Mouse (Mus musculus): ENCODE measurements around the gene Ttc7b. TPM values are rescaled to one million over a fixed set of nuclear protein-coding genes. Genes with fewer than 3 reads are reported as not detected.

Ttc7b gene
- polyA plus RNA-seq, 1 experiment from 2014 or later = 6.3 TPM

DNA sequence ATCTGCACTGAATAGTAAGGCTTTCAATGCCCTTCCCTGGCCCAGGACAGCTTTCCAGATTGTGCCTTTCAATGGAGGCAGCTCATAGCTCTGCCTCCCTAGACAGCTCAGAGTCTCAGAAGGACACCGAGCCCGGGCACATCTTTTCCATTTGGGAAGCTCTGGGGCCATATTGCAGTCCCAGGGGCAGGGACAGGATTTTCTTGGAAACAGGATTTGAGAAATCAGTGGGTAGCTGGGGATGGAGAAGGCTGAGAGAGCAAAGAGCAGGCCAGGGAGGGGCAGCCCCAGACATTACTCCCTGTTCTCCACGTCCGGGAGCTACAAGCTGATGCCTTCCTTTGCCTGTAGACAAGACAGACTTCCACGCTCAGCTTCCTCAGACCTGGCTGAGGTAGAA lies 9.0 kb upstream of the Ttc7b start:
- 86% methylated on average over 5 of the region's 5 CpGs for WGBS
- no peaks in the 10 kb centered on the region for H3K9me3 ChIP-seq (replicated peaks; ENCODE audit: control insufficient read depth, low read length)
- H3K4me2 ChIP-seq (ENCODE audit: low read length) = no peak overlapping the region
- no peak overlapping the region for H3K9ac ChIP-seq (ENCODE audit: low read length)
- H3K36me3 ChIP-seq (ENCODE audit: control insufficient read depth, insufficient read depth, low read length) = no peaks in the 10 kb centered on the region
- peaks cover 5% of the 10 kb centered on the region for H3K4me1 ChIP-seq (ENCODE audit: control insufficient read depth, insufficient read depth, low read length)
- no peak overlapping the region for H3K4me3 ChIP-seq (ENCODE audit: low read depth, low read length)
- H3K27me3 ChIP-seq (replicated peaks; ENCODE audit: control insufficient read depth, insufficient read depth, low read length) = no peaks in the 10 kb centered on the region
- DNase-seq (ENCODE audit: low spot score) (no peak), ATAC-seq (no peak)
- H3K27ac ChIP-seq (ENCODE audit: low read depth, low read length) = no peak overlapping the region

DNA sequence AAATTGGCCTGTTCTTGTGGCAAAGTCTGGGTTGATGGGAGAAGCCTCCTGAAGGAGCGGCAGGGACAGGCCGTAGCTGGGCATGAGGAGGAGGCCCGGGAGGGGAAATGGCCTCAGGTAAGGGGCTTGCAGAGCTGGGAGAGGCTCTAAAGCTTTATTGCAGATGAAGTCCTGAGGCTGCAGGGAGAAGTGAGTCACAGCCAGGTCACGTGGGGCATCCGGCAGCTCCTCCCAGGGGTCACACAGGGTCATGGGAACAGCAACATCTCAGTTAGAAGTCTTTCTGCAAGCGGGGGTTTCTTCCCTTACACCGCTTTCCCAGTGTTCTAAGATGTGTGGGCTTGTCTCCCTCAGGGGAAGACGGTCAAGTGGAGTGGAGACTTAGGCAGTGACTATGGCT lies 8.5 kb upstream of the Ttc7b start:
- no peak overlapping the region for H3K4me3 ChIP-seq (ENCODE audit: low read depth, low read length)
- ATAC-seq (no peak), DNase-seq (ENCODE audit: low spot score) (no peak)
- H3K9ac ChIP-seq (ENCODE audit: low read length) = no peak overlapping the region
- no peak overlapping the region for H3K4me2 ChIP-seq (ENCODE audit: low read length)
- 52% methylated on average over 8 of the region's 8 CpGs for WGBS
- no peaks in the 10 kb centered on the region for H3K36me3 ChIP-seq (ENCODE audit: control insufficient read depth, insufficient read depth, low read length)
- no peaks in the 10 kb centered on the region for H3K9me3 ChIP-seq (replicated peaks; ENCODE audit: control insufficient read depth, low read length)
- H3K27me3 ChIP-seq (replicated peaks; ENCODE audit: control insufficient read depth, insufficient read depth, low read length) = no peaks in the 10 kb centered on the region
- no peak overlapping the region for H3K27ac ChIP-seq (ENCODE audit: low read depth, low read length)
- peaks cover 5% of the 10 kb centered on the region for H3K4me1 ChIP-seq (ENCODE audit: control insufficient read depth, insufficient read depth, low read length)

DNA sequence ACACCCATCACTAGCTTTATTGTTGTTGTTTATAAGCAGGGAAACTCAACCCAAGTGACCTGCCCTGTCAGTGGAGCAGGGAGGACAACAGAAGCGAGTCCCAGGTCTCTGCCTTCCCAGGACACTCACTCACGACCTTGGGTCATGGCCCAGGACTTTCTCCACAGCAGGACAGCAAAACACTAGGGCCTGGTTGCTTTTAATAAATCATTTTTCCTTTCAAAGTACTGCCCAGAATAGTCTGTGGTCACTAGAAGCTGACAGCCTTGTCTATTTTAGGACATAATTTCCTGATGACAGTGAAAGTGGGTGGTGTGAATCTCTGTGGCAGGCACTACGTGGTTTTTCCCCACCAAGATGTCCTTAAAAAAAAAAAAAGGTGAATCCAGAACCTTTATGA lies 7.6 kb upstream of the Ttc7b start:
- WGBS = 78% methylated on average over 3 of the region's 3 CpGs
- Histone ChIP-seq H3K4me3 (ENCODE audit: low read depth, low read length) (no peak overlapping the region), H3K27me3 (replicated peaks; ENCODE audit: control insufficient read depth, insufficient read depth, low read length) (no peaks in the 10 kb centered on the region), H3K36me3 (ENCODE audit: control insufficient read depth, insufficient read depth, low read length) (no peaks in the 10 kb centered on the region), H3K27ac (ENCODE audit: low read depth, low read length) (no peak overlapping the region), H3K4me2 (ENCODE audit: low read length) (peak overlapping the region; percentile 48), H3K9ac (ENCODE audit: low read length) (no peak overlapping the region), H3K9me3 (replicated peaks; ENCODE audit: control insufficient read depth, low read length) (no peaks in the 10 kb centered on the region), H3K4me1 (ENCODE audit: control insufficient read depth, insufficient read depth, low read length) (peaks cover 5% of the 10 kb centered on the region)
- no peak for DNase-seq (ENCODE audit: low spot score)
- peak; percentile 13; the same call in 1 of the 2 replicates for ATAC-seq

GRCm38 (mm10) chr12:100527753-100528152 lies 7.1 kb upstream of the Ttc7b start:
- Histone ChIP-seq H3K4me1 (ENCODE audit: control insufficient read depth, insufficient read depth, low read length) (peaks cover 5% of the 10 kb centered on the region), H3K27ac (ENCODE audit: low read depth, low read length) (0 out of 2 replicates have a peak overlapping the region, but pooled peaks have one; percentile 24), H3K36me3 (ENCODE audit: control insufficient read depth, insufficient read depth, low read length) (no peaks in the 10 kb centered on the region), H3K4me2 (ENCODE audit: low read length) (peak overlapping the region; percentile 48), H3K9ac (ENCODE audit: low read length) (0 out of 2 replicates have a peak overlapping the region, but pooled peaks have one; percentile 41), H3K27me3 (replicated peaks; ENCODE audit: control insufficient read depth, insufficient read depth, low read length) (no peaks in the 10 kb centered on the region), H3K4me3 (ENCODE audit: low read depth, low read length) (peak overlapping the region; percentile 18), H3K9me3 (replicated peaks; ENCODE audit: control insufficient read depth, low read length) (no peaks in the 10 kb centered on the region)
- WGBS = 12% methylated on average over 9 of the region's 9 CpGs
- DNase-seq (ENCODE audit: low spot score) (peak; percentile 92), ATAC-seq (peak; percentile 99)

GRCm38 (mm10) chr12:100527241-100527640 lies 6.6 kb upstream of the Ttc7b start:
- H3K9me3 ChIP-seq (replicated peaks; ENCODE audit: control insufficient read depth, low read length) = no peaks in the 10 kb centered on the region
- H3K9ac ChIP-seq (ENCODE audit: low read length) = 0 out of 2 replicates have a peak overlapping the region, but pooled peaks have one; percentile 41
- H3K36me3 ChIP-seq (ENCODE audit: control insufficient read depth, insufficient read depth, low read length) = no peaks in the 10 kb centered on the region
- peak overlapping the region; percentile 18 for H3K4me3 ChIP-seq (ENCODE audit: low read depth, low read length)
- 0 out of 2 replicates have a peak overlapping the region, but pooled peaks have one; percentile 24 for H3K27ac ChIP-seq (ENCODE audit: low read depth, low read length)
- WGBS = 43% methylated on average over 9 of the region's 9 CpGs
- no peaks in the 10 kb centered on the region for H3K27me3 ChIP-seq (replicated peaks; ENCODE audit: control insufficient read depth, insufficient read depth, low read length)
- ATAC-seq (peak; percentile 44), DNase-seq (ENCODE audit: low spot score) (peak; percentile 49)
- peaks cover 5% of the 10 kb centered on the region for H3K4me1 ChIP-seq (ENCODE audit: control insufficient read depth, insufficient read depth, low read length)
- H3K4me2 ChIP-seq (ENCODE audit: low read length) = peak overlapping the region; percentile 48

GRCm38 (mm10) chr12:100525939-100526338 lies 5.3 kb upstream of the Ttc7b start:
- DNase-seq (ENCODE audit: low spot score) = no peak
- Histone ChIP-seq H3K27ac (ENCODE audit: low read depth, low read length) (no peak overlapping the region), H3K4me1 (ENCODE audit: control insufficient read depth, insufficient read depth, low read length) (peaks cover 5% of the 10 kb centered on the region), H3K4me2 (ENCODE audit: low read length) (no peak overlapping the region), H3K9ac (ENCODE audit: low read length) (no peak overlapping the region), H3K9me3 (replicated peaks; ENCODE audit: control insufficient read depth, low read length) (no peaks in the 10 kb centered on the region), H3K36me3 (ENCODE audit: control insufficient read depth, insufficient read depth, low read length) (no peaks in the 10 kb centered on the region), H3K4me3 (ENCODE audit: low read depth, low read length) (no peak overlapping the region), H3K27me3 (replicated peaks; ENCODE audit: control insufficient read depth, insufficient read depth, low read length) (no peaks in the 10 kb centered on the region)
- 92% methylated on average over 1 of the region's 1 CpGs for WGBS
- no peak for ATAC-seq

GRCm38 (mm10) chr12:100520077-100520793 lies 391 bp downstream of the Ttc7b start:
- ATAC-seq (peak; percentile 79), DNase-seq (ENCODE audit: low spot score) (peak; percentile 66)
- Histone ChIP-seq H3K9ac (ENCODE audit: low read length) (peak overlapping the region; percentile 96), H3K4me2 (ENCODE audit: low read length) (peak overlapping the region; percentile 89), H3K4me3 (ENCODE audit: low read depth, low read length) (peak overlapping the region; percentile 83), H3K36me3 (ENCODE audit: control insufficient read depth, insufficient read depth, low read length) (no peaks in the 10 kb centered on the region), H3K27ac (ENCODE audit: low read depth, low read length) (peak overlapping the region; percentile 86), H3K9me3 (replicated peaks; ENCODE audit: control insufficient read depth, low read length) (no peaks in the 10 kb centered on the region), H3K27me3 (replicated peaks; ENCODE audit: control insufficient read depth, insufficient read depth, low read length) (no peaks in the 10 kb centered on the region), H3K4me1 (ENCODE audit: control insufficient read depth, insufficient read depth, low read length) (peaks cover 13% of the 10 kb centered on the region; the same call in 1 of the 2 replicates)
- 0% methylated on average over 42 of the region's 76 CpGs for WGBS

GRCm38 (mm10) chr12:100519684-100520076 lies 946 bp downstream of the Ttc7b start:
- peak; percentile 10 for DNase-seq (ENCODE audit: low spot score)
- WGBS = 47% methylated on average over 7 of the region's 7 CpGs

DNA sequence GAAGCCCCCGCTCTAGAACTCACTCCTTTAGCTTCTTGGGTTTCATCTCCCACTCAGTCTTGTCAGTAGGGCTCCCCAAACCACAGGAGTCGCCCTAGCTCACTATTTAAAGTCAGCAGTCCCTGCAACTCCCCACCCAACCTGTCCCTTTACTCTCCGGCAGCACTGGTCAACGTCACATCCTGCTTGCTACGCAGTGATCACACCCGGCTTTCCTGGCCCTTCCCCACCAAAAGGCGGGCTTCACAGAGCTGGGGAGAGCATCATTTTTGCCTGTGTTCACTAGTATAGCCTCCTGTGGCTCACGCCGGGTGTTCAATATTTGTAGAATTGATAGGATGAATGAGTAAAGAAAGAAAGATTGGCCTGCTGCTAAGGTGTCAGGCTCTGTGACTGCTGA lies 3.3 kb downstream of the Ttc7b start:
- no peak overlapping the region for H3K4me3 ChIP-seq (ENCODE audit: low read depth, low read length)
- no peaks in the 10 kb centered on the region for H3K9me3 ChIP-seq (replicated peaks; ENCODE audit: control insufficient read depth, low read length)
- no peak overlapping the region for H3K9ac ChIP-seq (ENCODE audit: low read length)
- H3K27ac ChIP-seq (ENCODE audit: low read depth, low read length) = no peak overlapping the region
- H3K4me2 ChIP-seq (ENCODE audit: low read length) = no peak overlapping the region
- no peak for ATAC-seq
- 94% methylated on average over 9 of the region's 9 CpGs for whole genome bisulfite sequencing
- H3K4me1 ChIP-seq (ENCODE audit: control insufficient read depth, insufficient read depth, low read length) = peaks cover 13% of the 10 kb centered on the region; the same call in 1 of the 2 replicates
- no peaks in the 10 kb centered on the region for H3K27me3 ChIP-seq (replicated peaks; ENCODE audit: control insufficient read depth, insufficient read depth, low read length)
- no peaks in the 10 kb centered on the region for H3K36me3 ChIP-seq (ENCODE audit: control insufficient read depth, insufficient read depth, low read length)
- DNase-seq (ENCODE audit: low spot score) = no peak

More at GRCm38 (mm10) chr12:100519684-100520076, 946 bp downstream of the Ttc7b start:
- H3K27me3 ChIP-seq (replicated peaks; ENCODE audit: control insufficient read depth, insufficient read depth, low read length) = no peaks in the 10 kb centered on the region
- no peaks in the 10 kb centered on the region for H3K36me3 ChIP-seq (ENCODE audit: control insufficient read depth, insufficient read depth, low read length)
- H3K4me3 ChIP-seq (ENCODE audit: low read depth, low read length) = peak overlapping the region; percentile 83
- H3K9ac ChIP-seq (ENCODE audit: low read length) = peak overlapping the region; percentile 96
- peaks cover 13% of the 10 kb centered on the region; the same call in 1 of the 2 replicates for H3K4me1 ChIP-seq (ENCODE audit: control insufficient read depth, insufficient read depth, low read length)
- no peak overlapping the region for H3K27ac ChIP-seq (ENCODE audit: low read depth, low read length)
- peak overlapping the region; percentile 89 for H3K4me2 ChIP-seq (ENCODE audit: low read length)
- H3K9me3 ChIP-seq (replicated peaks; ENCODE audit: control insufficient read depth, low read length) = no peaks in the 10 kb centered on the region
- ATAC-seq = no peak

Data from forebrain, embryonic 14.5 days (tissue).